ENCODE assay signal across 11 mouse cellular contexts in genomic region chr10:66234370-66234916, GRCm38 (mm10).
"Had no signal": no experiment of that assay in that cellular context is flagged by ENCODE, and none has a peak within 500 bp of the region (broad histone marks: within the 10 kb centered on the region; RNA-seq: fewer than 3 reads in every experiment).

No protein-coding gene starts in this region.

- ATAC-seq: intestine, embryonic 15.5 days; lung, postnatal 0 days; midbrain, embryonic 13.5 days had no signal

- DNase-seq: kidney, adult 18-20 months; kidney, postnatal 10 days; kidney, postnatal 4 days; lung, adult 2 months; lung, postnatal 36 days; right cerebral cortex, postnatal 14 days; thymus, adult 2 months; thymus, postnatal 25 days had no signal
